Mouse (Mus musculus): ENCODE measurements around the gene Rufy4. TPM values are rescaled to one million over a fixed set of nuclear protein-coding genes. Genes with fewer than 3 reads are reported as not detected.
"Not testable (repeated sequence)": the region's sequence is repeated elsewhere in the genome, so short reads cannot be mapped to it uniquely, and the experiment has no call there.

Rufy4 gene
- polyA plus RNA-seq, 1 experiment: 0.18 TPM

DNA sequence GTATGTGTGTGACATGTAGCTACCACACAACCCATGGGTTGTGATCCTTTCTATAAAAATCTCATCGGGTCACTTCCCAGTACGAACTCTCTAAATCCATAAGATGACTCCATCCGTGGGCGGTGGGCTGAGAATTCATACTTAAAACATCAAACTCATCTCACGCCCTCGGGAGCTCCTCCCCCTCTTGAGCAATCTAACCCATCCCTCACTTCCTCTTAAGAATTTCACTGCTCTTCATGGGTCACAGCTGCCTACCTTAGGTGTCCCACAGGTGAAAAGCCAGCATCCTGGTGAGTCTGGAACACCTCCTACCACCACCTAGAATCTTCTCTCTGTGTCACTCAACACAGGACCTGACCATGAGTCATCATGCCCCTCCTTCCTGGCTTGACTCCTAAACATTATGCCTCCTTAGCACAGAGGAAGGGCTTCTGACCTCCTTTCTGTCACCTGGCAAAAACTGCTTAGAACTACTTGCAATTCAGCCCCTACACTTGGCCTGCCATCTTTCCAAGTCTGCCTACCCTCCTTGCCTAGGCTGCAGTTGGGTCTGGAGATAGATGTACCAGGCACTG is 30.2 kb downstream of the Rufy4 start:
- no peak for DNase-seq
- H3K27me3 ChIP-seq (ENCODE audit: control insufficient read depth, insufficient read depth, low read length): no peaks in the 10 kb centered on the region
- H3K27ac ChIP-seq (ENCODE audit: insufficient read depth, low read length): no peak overlapping the region
- WGBS: 91% methylated on average over 6 of the region's 6 CpGs
- H3K4me3 ChIP-seq (replicated peaks; ENCODE audit: insufficient read depth, low read depth, low read length): no peak overlapping the region
- no peak for TF ChIP-seq CTCF (IDR thresholded peaks at IDR 0.05; ENCODE audit: borderline replicate concordance, insufficient read depth, low read depth, low read length)
- no peaks in the 10 kb centered on the region for H3K4me1 ChIP-seq (ENCODE audit: control insufficient read depth, insufficient read depth, low read length)

DNA sequence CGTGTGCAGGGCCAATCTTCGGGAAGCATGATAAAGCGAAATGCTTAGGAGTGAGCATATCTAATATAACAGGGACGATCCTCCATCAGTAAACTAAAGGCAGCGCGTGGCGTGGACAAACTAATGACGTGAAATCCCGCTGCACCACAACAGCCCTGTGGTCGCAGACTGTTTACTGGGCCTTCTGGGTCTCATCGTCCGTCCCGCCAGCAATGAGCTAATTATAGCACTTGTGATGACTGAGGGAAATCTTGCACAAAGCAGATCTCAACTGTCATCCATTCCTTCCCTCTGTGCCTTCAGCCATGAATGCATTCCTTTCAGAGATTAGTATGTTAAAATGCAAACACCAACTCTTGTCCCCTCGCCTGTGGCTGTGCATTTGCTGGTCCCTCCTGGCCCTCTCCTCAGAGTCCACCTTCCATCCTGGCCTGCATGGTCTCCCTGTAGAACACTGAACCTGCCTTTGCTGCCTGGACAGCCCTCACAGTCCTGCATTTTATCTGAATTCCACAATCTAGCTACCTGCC is 31.1 kb downstream of the Rufy4 start:
- 83% methylated on average over 14 of the region's 14 CpGs for WGBS
- DNase-seq: no peak
- Histone ChIP-seq H3K27me3 (ENCODE audit: control insufficient read depth, insufficient read depth, low read length) (no peaks in the 10 kb centered on the region), H3K27ac (ENCODE audit: insufficient read depth, low read length) (no peak overlapping the region), H3K4me3 (replicated peaks; ENCODE audit: insufficient read depth, low read depth, low read length) (no peak overlapping the region), H3K4me1 (ENCODE audit: control insufficient read depth, insufficient read depth, low read length) (no peaks in the 10 kb centered on the region)
- TF ChIP-seq CTCF (IDR thresholded peaks at IDR 0.05; ENCODE audit: borderline replicate concordance, insufficient read depth, low read depth, low read length) (no peak), POLR2A (IDR thresholded peaks at IDR 0.05; ENCODE audit: borderline replicate concordance, insufficient read depth, low read length) (no peak)

GRCm38 (mm10) chr1:74159613-74160012 is 34.3 kb downstream of the Rufy4 start:
- 82% methylated on average over 5 of the region's 5 CpGs for WGBS
- H3K27me3 ChIP-seq (ENCODE audit: control insufficient read depth, insufficient read depth, low read length); H3K27ac ChIP-seq (ENCODE audit: insufficient read depth, low read length); DNase-seq; H3K4me3 ChIP-seq (replicated peaks; ENCODE audit: insufficient read depth, low read depth, low read length); H3K4me1 ChIP-seq (ENCODE audit: control insufficient read depth, insufficient read depth, low read length): not testable (repeated sequence)

GRCm38 (mm10) chr1:74160036-74160435 is 34.7 kb downstream of the Rufy4 start:
- DNase-seq: no peak
- Histone ChIP-seq H3K4me3 (replicated peaks; ENCODE audit: insufficient read depth, low read depth, low read length) (no peak overlapping the region), H3K27ac (ENCODE audit: insufficient read depth, low read length) (no peak overlapping the region), H3K27me3 (ENCODE audit: control insufficient read depth, insufficient read depth, low read length) (no peaks in the 10 kb centered on the region), H3K4me1 (ENCODE audit: control insufficient read depth, insufficient read depth, low read length) (no peaks in the 10 kb centered on the region)
- TF ChIP-seq POLR2A (IDR thresholded peaks at IDR 0.05; ENCODE audit: borderline replicate concordance, insufficient read depth, low read length): no peak
- no peak for TF ChIP-seq CTCF (IDR thresholded peaks at IDR 0.05; ENCODE audit: borderline replicate concordance, insufficient read depth, low read depth, low read length)
- WGBS: 76% methylated on average over 2 of the region's 2 CpGs

GRCm38 (mm10) chr1:74167136-74167535 is 41.8 kb downstream of the Rufy4 start:
- peak; percentile 11 to 16 for DNase-seq
- Histone ChIP-seq H3K4me3 (replicated peaks; ENCODE audit: insufficient read depth, low read depth, low read length) (no peak overlapping the region), H3K4me1 (ENCODE audit: control insufficient read depth, insufficient read depth, low read length) (no peaks in the 10 kb centered on the region), H3K27me3 (ENCODE audit: control insufficient read depth, insufficient read depth, low read length) (no peaks in the 10 kb centered on the region), H3K27ac (ENCODE audit: insufficient read depth, low read length) (no peak overlapping the region)
- TF ChIP-seq CTCF (IDR thresholded peaks at IDR 0.05; ENCODE audit: borderline replicate concordance, insufficient read depth, low read depth, low read length) (no peak), POLR2A (IDR thresholded peaks at IDR 0.05; ENCODE audit: borderline replicate concordance, insufficient read depth, low read length) (no peak)
- WGBS: 44% methylated on average over 5 of the region's 5 CpGs

GRCm38 (mm10) chr1:74169721-74170120 is 44.4 kb downstream of the Rufy4 start:
- no peak for DNase-seq
- 95% methylated on average over 3 of the region's 3 CpGs for whole genome bisulfite sequencing
- H3K4me1 ChIP-seq (ENCODE audit: control insufficient read depth, insufficient read depth, low read length): no peaks in the 10 kb centered on the region
- no peak overlapping the region for H3K27ac ChIP-seq (ENCODE audit: insufficient read depth, low read length)
- no peaks in the 10 kb centered on the region for H3K27me3 ChIP-seq (ENCODE audit: control insufficient read depth, insufficient read depth, low read length)
- H3K4me3 ChIP-seq (replicated peaks; ENCODE audit: insufficient read depth, low read depth, low read length): no peak overlapping the region
- TF ChIP-seq POLR2A (IDR thresholded peaks at IDR 0.05; ENCODE audit: borderline replicate concordance, insufficient read depth, low read length) (no peak), CTCF (IDR thresholded peaks at IDR 0.05; ENCODE audit: borderline replicate concordance, insufficient read depth, low read depth, low read length) (no peak)

GRCm38 (mm10) chr1:74172722-74173121 is 47.4 kb downstream of the Rufy4 start:
- Histone ChIP-seq H3K27me3 (ENCODE audit: control insufficient read depth, insufficient read depth, low read length) (no peaks in the 10 kb centered on the region), H3K4me3 (replicated peaks; ENCODE audit: insufficient read depth, low read depth, low read length) (no peak overlapping the region), H3K4me1 (ENCODE audit: control insufficient read depth, insufficient read depth, low read length) (no peaks in the 10 kb centered on the region), H3K27ac (ENCODE audit: insufficient read depth, low read length) (no peak overlapping the region)
- 85% methylated on average over 3 of the region's 3 CpGs for WGBS
- DNase-seq: no peak
- TF ChIP-seq CTCF (IDR thresholded peaks at IDR 0.05; ENCODE audit: borderline replicate concordance, insufficient read depth, low read depth, low read length) (no peak), POLR2A (IDR thresholded peaks at IDR 0.05; ENCODE audit: borderline replicate concordance, insufficient read depth, low read length) (no peak)

DNA sequence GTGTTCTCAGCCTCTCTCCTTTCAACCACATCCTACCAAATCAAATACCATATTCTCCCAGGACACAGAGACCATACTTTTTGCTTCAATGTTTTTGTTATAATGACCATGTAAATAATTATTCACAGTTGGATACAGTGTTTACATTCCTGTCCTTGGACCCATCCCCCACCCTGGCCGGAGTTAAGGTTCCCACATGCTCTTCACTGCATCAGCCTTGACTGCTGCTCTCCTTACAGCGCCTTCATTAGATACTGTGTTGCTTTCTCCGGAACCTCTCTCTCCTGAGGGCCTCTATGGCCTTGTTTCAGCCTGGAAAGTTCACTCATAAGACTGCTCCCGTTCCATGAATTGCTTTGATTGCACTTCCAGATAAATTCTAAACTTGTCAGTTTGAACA is 50.4 kb downstream of the Rufy4 start:
- no peak for DNase-seq
- WGBS: 80% methylated on average over 4 of the region's 4 CpGs
- Histone ChIP-seq H3K27ac (ENCODE audit: insufficient read depth, low read length) (no peak overlapping the region), H3K4me1 (ENCODE audit: control insufficient read depth, insufficient read depth, low read length) (no peaks in the 10 kb centered on the region), H3K4me3 (replicated peaks; ENCODE audit: insufficient read depth, low read depth, low read length) (no peak overlapping the region), H3K27me3 (ENCODE audit: control insufficient read depth, insufficient read depth, low read length) (no peaks in the 10 kb centered on the region)
- TF ChIP-seq POLR2A (IDR thresholded peaks at IDR 0.05; ENCODE audit: borderline replicate concordance, insufficient read depth, low read length): no peak
- TF ChIP-seq CTCF (IDR thresholded peaks at IDR 0.05; ENCODE audit: borderline replicate concordance, insufficient read depth, low read depth, low read length): no peak
